Mouse (Mus musculus) forebrain, embryonic 10.5 days (tissue): ENCODE data around the gene Tbk1. TPM values are rescaled to one million over a fixed set of nuclear protein-coding genes. Genes with fewer than 3 reads are reported as not detected.

ENCODE experiments used
- DNase-seq: peaks from one replicate; pipeline ENCODE4 v3.0.0-alpha.2; 2017; ENCODE audit warnings: low spot score; ENCODE audit errors: extremely low spot score
- H3K27ac ChIP-seq: fragments of 300-500 bp; sonication (generic); 2 replicates; pipeline ENCODE4 v1.5.1; 2016; ENCODE audit warnings: mild to moderate bottlenecking
- H3K27me3 ChIP-seq: fragments of 300-500 bp; sonication (generic); 2 replicates; pipeline ENCODE4 v1.6.1; 2016; ENCODE audit warnings: mild to moderate bottlenecking; ENCODE audit not compliant: poor library complexity, severe bottlenecking
- H3K36me3 ChIP-seq: fragments of 300-500 bp; sonication (generic); replicated peaks from 2 replicates; pipeline ENCODE4 v1.6.1; 2016; ENCODE audit warnings: mild to moderate bottlenecking, moderate library complexity
- H3K4me1 ChIP-seq: fragments of 300-500 bp; sonication (generic); 2 replicates; pipeline ENCODE4 v1.6.1; 2016
- H3K4me3 ChIP-seq: fragments of 300-500 bp; sonication (generic); 2 replicates; pipeline ENCODE4 v1.5.1; 2016; ENCODE audit warnings: mild to moderate bottlenecking, moderate library complexity
- H3K9me3 ChIP-seq: fragments of 300-500 bp; sonication (generic); 2 replicates; pipeline ENCODE4 v1.6.1; 2016; ENCODE audit warnings: mild to moderate bottlenecking, moderate library complexity
- WGBS: fragments of 180-500 bp; shearing (Covaris S2); methylation state at CpG from one replicate; pipeline ENCODE4 v1.1.7; 2016; 5-methylcytosine and 5-hydroxymethylcytosine counted together
- microRNA-seq: library from miRNA; unstranded; fragments of <30 nt; microRNA quantifications from one replicate; pipeline ENCODE4, GENCODE M21; 2017
- polyA plus RNA-seq: library from polyadenylated mRNA; unstranded; fragments of >200 nt; fragmentation: Nextera tagmentation; extraction: Ambion mirVana; gene quantifications from 2 replicates; pipeline ENCODE4 v1.2.1, GENCODE M21; 2016

Gene Tbk1
- polyA plus RNA-seq, 1 experiment from 2014 or later: 30.1 TPM

DNA sequence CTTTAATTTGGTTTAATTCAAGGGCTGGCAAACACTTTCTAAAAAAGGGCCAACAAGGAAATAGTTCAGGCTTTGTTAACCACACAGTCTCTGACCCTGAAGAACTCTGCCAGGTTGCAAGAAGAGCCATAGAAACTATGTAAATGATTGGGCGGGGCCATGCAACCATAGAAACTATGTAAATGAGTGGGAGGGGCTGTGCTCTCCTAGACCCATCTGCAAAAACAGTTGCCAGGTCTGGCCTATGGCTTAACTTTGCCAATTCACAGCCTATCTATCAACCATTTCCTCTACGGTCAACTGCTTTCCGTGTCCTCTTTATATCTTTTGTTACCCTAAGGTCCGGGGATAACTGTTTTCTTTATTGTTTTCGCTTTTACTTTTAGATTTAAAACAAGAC, 85.4 kb downstream of the Tbk1 start:
- no peak for DNase-seq
- Histone ChIP-seq H3K9me3 (no peaks in the 10 kb centered on the region), H3K27ac (no peak overlapping the region), H3K4me1 (peaks cover 47% of the 10 kb centered on the region), H3K27me3 (no peaks in the 10 kb centered on the region), H3K4me3 (no peak overlapping the region), H3K36me3 (no peaks in the 10 kb centered on the region)
- WGBS: 84% methylated on average over 5 of the region's 5 CpGs

DNA sequence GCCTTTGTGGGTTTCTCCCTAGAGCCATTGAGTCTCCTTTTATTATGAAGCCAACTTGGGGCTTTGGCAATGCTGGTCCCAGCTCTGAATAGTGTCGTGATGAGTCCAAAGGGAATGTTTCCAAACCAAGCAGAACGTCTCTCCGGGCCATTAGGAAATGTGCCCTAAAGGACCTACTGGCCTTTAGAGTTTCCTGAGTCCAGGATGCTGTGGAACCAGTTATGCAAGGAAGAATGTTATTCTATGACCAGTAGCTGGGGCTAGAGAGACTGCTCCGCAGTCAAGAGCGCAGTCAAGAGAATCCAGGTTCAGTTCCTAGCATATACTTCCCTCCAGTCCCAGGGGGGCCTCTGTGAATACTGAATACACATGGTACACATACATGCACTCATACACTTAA, 86.6 kb downstream of the Tbk1 start:
- H3K36me3 ChIP-seq: no peaks in the 10 kb centered on the region
- no peak overlapping the region for H3K4me3 ChIP-seq
- H3K27ac ChIP-seq: no peak overlapping the region
- DNase-seq: no peak
- H3K27me3 ChIP-seq: no peaks in the 10 kb centered on the region
- no peaks in the 10 kb centered on the region for H3K9me3 ChIP-seq
- WGBS: 79% methylated on average over 5 of the region's 5 CpGs
- peaks cover 38% of the 10 kb centered on the region for H3K4me1 ChIP-seq

DNA sequence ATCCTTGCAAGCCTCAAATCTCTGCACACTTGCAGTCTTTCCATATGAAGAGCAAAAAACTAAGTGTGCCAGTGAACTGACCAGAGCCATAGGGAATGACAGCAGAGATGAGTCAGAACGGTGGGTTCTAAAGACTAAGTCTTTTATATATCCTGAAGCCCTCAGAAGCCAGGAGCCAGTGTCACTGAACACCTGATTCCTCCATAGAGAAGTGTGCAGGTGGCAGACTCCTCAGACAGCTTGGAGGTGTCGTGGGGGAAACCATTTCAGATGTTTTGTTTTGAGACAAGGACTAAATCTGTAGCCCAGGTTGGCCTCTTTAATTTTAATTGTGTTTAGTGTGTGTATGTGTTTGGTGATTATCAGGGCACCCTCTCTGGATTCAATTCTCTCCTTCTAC, 87.5 kb downstream of the Tbk1 start:
- Histone ChIP-seq H3K4me1 (peaks cover 33% of the 10 kb centered on the region), H3K9me3 (no peaks in the 10 kb centered on the region), H3K36me3 (no peaks in the 10 kb centered on the region), H3K27me3 (no peaks in the 10 kb centered on the region), H3K27ac (no peak overlapping the region), H3K4me3 (no peak overlapping the region)
- no peak for DNase-seq
- 63% methylated on average over 2 of the region's 2 CpGs for WGBS

DNA sequence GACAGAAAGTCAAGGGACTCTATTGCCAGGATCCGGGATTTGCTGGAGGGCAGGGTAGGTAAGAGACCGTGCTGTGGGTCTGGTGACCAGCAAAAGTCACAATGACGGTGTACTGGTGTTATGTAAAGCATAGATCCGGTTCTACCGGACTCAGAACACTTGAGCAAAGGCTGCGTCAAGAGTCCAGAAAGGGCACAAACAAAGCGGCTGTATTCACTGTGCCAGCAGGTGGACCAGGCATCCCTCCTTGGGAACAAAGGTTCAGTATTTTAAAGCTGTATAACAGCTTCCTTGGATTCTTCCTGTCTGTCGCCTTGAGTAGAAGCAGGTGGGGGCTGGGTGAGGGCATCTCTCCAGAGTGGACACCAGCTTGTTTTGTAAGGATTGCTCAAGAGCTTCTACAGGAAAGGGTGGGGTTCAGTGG, 88.1 kb downstream of the Tbk1 start:
- no peaks in the 10 kb centered on the region for H3K27me3 ChIP-seq
- no peak for DNase-seq
- no peak overlapping the region for H3K4me3 ChIP-seq
- H3K27ac ChIP-seq: peak overlapping the region; percentile 65
- H3K9me3 ChIP-seq: no peaks in the 10 kb centered on the region
- H3K36me3 ChIP-seq: no peaks in the 10 kb centered on the region
- peaks cover 33% of the 10 kb centered on the region for H3K4me1 ChIP-seq
- 65% methylated on average over 8 of the region's 8 CpGs for WGBS

DNA sequence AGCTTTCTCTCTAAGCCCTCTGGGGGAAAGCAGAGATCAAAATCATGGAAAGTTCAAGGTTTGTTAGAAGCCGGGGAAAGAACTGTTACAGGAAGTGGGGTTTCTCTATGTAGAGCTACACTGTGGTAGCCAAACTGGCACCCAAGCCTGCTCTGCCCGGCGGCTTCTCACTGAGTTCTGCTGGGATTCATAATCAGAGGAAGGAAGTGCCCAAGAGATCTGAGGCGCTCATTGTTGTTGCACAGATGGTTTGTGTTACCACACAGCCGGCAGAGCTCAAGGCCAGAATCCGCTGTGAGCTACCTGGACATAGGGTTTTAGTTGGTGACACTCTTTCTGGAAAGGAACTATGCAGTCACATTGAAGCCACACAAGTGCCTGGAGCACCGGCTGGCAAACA, 88.6 kb downstream of the Tbk1 start:
- DNase-seq: no peak
- Histone ChIP-seq H3K4me1 (peaks cover 33% of the 10 kb centered on the region), H3K36me3 (no peaks in the 10 kb centered on the region), H3K27me3 (no peaks in the 10 kb centered on the region), H3K4me3 (no peak overlapping the region), H3K27ac (peak overlapping the region; percentile 65), H3K9me3 (no peaks in the 10 kb centered on the region)
- WGBS: 66% methylated on average over 7 of the region's 7 CpGs

DNA sequence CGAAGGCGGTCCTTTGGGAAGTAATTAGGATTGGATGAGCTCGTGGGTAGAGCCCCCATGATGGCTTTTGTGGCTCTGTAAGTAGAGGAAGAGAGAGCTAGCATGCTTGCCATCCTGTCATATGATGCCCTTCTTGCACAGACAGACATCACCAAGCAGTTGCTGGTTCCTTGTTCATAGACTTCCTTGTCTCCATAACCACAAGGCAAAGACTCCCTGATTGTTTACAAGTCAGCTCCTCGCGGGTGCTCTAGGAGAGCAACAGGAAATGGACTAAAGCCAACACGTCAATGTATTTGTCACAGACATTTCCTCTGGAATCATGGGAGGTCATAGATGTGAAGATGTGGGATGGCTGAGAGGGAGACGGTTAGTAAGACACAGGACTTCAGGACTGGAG, 90.0 kb downstream of the Tbk1 start:
- Histone ChIP-seq H3K27ac (peak overlapping the region; percentile 16; the same call in 1 of the 2 replicates), H3K36me3 (no peaks in the 10 kb centered on the region), H3K27me3 (no peaks in the 10 kb centered on the region), H3K4me1 (peaks cover 33% of the 10 kb centered on the region), H3K4me3 (no peak overlapping the region), H3K9me3 (no peaks in the 10 kb centered on the region)
- 84% methylated on average over 7 of the region's 7 CpGs for WGBS
- DNase-seq: no peak

Small RNA genes lying within 50 kb of the gene (microRNA-seq; reads per million reads assigned to microRNA genes)
- gene Gm24330: not detected

Other genes with a start within 250 kb of the Tbk1 start
- gene Tbc1d30, start 235.5 kb downstream of the Tbk1 start, polyA plus RNA-seq: 1.5 and 1.6 TPM in 2 replicates
- gene Gns, start 221.7 kb downstream of the Tbk1 start, polyA plus RNA-seq: 34.9 and 37.6 TPM in 2 replicates
- 10.6 and 12.2 TPM in 2 replicates for gene Rassf3, start 110.4 kb downstream of the Tbk1 start, polyA plus RNA-seq
- 60.5 and 64.5 TPM in 2 replicates for gene Xpot, start 39.5 kb upstream of the Tbk1 start, polyA plus RNA-seq
- gene D930020B18Rik, start 54.8 kb upstream of the Tbk1 start, polyA plus RNA-seq: 0.47 and 0.50 TPM in 2 replicates
- gene BC048403, start 153.2 kb upstream of the Tbk1 start, polyA plus RNA-seq: 3.3 and 3.5 TPM in 2 replicates